Mouse (Mus musculus): Measurements from ENCODE around the gene Dcaf10. TPM values are rescaled to one million over a fixed set of nuclear protein-coding genes. Genes with fewer than 3 reads are reported as not detected.
A peak's percentile ranks its signal among the peaks of the same experiment; 100 is the strongest.

Dcaf10 gene
- total RNA-seq, 2 experiments from 2014 or later = 22.4 to 22.8 TPM

GRCm38 (mm10) chr4:45418229-45418950 is 76.5 kb downstream of the Dcaf10 start:
- peak; percentile 53 for DNase-seq
- intact Hi-C loops (cut with DNase I) = loop anchor here (5.0 to 10.0 kb wide), 2 partner anchors 354 to 436 kb away; no protein-coding TSS in a partner anchor

DNA sequence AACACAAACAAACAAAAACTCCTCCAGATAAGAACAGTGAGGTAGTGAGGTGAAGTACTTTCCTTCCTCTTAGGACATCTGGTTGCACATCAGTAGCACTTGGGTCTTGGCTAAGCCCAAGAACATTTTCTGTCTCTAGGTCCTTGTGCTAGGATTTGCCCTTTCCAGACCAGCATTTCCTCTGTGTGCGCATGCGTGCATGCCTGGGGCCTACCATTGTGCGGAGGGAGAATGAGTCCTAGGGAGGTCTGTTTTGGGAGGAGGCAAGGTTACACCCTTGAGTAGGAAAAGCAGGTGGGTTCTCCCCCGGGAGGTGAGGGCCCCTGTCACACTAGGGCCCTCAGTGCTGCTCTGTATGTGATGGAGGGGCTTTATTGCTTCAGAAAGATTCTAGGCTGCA is 77.2 kb downstream of the Dcaf10 start:
- intact Hi-C loops (cut with DNase I) = loop anchor here (5.0 to 10.0 kb wide), 2 partner anchors 353 to 436 kb away; no protein-coding TSS in a partner anchor

GRCm38 (mm10) chr4:45420733-45421132 is 78.8 kb downstream of the Dcaf10 start:
- intact Hi-C loops (cut with DNase I) = loop anchor here (5.0 kb wide), 1 partner anchor 107 kb away; no protein-coding TSS in a partner anchor

More for the DNA sequence above, 77.2 kb downstream of the Dcaf10 start:
- DNase-seq = no peak

GRCm38 (mm10) chr4:45421519-45422260 is 79.8 kb downstream of the Dcaf10 start:
- no peak for DNase-seq
- intact Hi-C loops (cut with DNase I) = loop anchor here (5.0 kb wide), 1 partner anchor 106 kb away; no protein-coding TSS in a partner anchor

More at GRCm38 (mm10) chr4:45420733-45421132, 78.8 kb downstream of the Dcaf10 start:
- no peak for DNase-seq

DNA sequence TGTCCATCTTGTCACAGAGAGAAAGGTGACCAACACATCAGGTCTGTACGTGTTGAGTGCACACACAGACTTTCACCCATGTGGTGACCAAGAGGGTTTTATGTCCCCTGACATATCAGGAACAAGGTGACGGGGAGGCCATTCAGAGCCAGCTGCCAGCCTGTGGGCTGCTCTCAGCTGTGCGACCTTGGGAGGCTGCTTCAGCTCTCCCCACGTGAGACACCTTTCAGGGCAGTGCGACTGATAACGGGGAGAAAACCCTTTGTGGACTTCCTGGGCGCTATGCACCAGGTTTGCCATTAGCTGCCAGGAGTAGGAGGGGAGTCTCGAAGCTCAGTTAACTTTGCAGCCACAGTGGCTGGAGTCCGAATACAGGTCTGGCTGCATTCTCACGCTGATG is 80.7 kb downstream of the Dcaf10 start:
- no peak for DNase-seq
- intact Hi-C loops (cut with DNase I) = loop anchor here (5.0 kb wide), 1 partner anchor 105 kb away; no protein-coding TSS in a partner anchor

DNA sequence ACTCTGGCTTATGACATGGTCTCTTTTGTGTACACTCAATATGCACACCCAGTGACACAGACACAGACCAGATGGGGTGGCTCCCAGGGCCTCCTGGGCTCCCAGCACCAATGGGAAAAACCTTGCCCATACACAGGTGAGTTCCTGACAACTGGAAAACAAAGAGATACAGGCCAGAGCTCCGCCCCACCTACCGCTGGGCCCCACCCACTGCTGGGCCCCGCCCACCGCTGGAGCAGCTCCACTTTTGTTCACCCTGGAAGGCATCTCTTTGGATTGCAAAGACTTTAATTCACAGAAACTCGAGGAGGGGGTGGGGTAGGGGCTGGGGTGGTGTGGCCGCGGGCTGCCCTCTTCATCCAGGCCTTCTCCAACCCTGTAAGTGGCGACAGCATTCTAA is 81.5 kb downstream of the Dcaf10 start:
- no peak for DNase-seq
- intact Hi-C loops (cut with DNase I) = loop anchor here (5.0 kb wide), 1 partner anchor 104 kb away; no protein-coding TSS in a partner anchor

DNA sequence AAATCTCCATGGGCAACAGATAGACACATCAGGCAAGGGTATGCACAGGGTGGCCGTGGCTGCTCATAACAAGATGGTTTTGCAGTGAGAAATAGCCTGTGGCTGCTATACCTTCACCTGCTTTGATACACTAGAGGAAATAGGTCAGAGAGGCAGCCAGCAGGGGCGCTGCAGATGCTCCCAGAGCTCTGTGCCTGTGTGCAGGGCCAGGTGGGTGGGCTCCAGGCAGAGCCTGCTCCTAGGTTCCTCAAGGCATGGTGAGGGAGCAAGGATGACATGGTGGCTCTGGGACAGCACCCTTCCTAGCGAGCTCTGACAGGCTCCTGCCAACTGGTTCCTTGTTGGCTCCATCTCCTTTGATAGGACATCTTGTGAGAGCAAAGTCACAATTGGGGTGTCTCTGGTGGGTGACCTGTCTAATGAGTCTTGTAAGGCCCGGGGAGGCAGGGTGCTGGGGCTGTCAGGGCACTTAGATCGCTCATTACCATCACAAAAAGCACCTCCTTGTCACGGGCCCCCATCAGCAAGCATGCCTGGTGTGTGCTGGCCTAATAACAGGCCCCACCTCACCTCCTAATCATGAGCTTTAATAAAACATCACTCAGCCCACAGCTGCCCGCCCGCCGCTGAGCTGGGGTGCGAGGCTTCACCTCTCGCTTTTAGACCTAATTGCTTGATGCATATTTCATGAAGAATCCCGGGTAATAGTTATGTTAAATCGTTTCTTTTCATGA is 85.0 kb downstream of the Dcaf10 start:
- intact Hi-C loops (cut with DNase I) = no loop called here
- peak; percentile 32 for DNase-seq

Small RNA genes lying within 50 kb of the gene (microRNA-seq; reads per million reads assigned to microRNA genes)
- not detected for gene Gm25692

Other genes with a start within 250 kb of the Dcaf10 start
- 10 to 100 TPM; 54.3 to 60.2 TPM for gene Tomm5, start 234.0 kb upstream of the Dcaf10 start, total RNA-seq (2021)
- 10 to 100 TPM; 16.5 to 18.5 TPM for gene Frmpd1, start 157.2 kb upstream of the Dcaf10 start, total RNA-seq (2021)
- 10 to 100 TPM; 16.8 to 23.2 TPM for gene Trmt10b, start 45.0 kb upstream of the Dcaf10 start, total RNA-seq (2021)
- 10 to 100 TPM; 13.4 to 13.7 TPM for gene Exosc3, start 631 bp downstream of the Dcaf10 start, total RNA-seq (2021)
- 100 to 1,000 TPM; 113 to 116 TPM for gene Slc25a51, start 66.7 kb downstream of the Dcaf10 start, total RNA-seq (2021)
- 10 to 100 TPM; 23.0 to 25.6 TPM for gene Shb, start 190.4 kb downstream of the Dcaf10 start, total RNA-seq (2021)